Mouse (Mus musculus): ENCODE measurements at regions not wholly inside any gene's neighbourhood (a gene's known extent, or its start where the extent isn't known, plus 50 kb on each side); places are given as distances from the start of the nearest gene placed in this dataset.
A peak's percentile ranks its signal among the peaks of the same experiment; 100 is the strongest.
"Not testable (repeated sequence)": the region's sequence is repeated elsewhere in the genome, so short reads cannot be mapped to it uniquely, and the experiment has no call there.

DNA sequence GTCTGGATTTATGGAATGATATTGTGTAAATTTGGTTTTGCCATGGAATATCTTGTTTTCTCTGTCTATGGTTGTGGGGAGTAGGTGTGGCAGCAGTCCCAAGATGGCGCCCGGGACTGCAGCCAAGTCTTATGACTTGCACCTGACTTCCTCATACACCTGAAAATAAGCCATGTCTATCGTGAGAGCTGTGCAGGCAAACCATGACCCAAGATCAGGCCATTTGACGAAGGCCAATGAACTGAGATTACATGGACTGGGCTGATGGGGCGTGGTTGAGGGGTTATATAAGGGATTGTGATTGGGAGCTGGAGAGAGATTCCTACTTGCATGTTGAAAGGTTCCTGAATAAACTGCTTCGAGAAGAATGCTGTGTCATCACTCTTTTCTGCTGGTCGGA is 139.5 kb downstream of the Slc6a15 start:
- not testable (repeated sequence) for DNase-seq

DNA sequence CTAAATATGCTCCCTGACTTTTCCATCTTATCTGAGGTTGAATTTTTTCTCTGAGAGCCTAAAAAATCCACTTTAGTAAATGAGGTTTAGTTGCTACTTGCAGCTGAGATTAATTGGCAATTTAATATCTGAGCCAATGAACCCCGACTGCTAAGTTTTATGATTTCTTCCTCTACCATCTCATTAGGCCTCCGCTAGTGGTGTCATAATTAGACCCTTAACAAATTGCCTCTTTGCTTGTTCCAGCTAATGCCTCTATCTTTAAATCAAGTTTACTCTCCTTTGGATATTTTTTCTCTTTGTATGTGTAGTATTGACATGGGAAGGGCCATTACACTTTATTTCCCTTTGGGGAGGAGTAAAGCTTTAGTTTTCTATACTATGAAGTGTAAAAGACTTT is 176.9 kb downstream of the Slc6a15 start:
- no peak for DNase-seq

DNA sequence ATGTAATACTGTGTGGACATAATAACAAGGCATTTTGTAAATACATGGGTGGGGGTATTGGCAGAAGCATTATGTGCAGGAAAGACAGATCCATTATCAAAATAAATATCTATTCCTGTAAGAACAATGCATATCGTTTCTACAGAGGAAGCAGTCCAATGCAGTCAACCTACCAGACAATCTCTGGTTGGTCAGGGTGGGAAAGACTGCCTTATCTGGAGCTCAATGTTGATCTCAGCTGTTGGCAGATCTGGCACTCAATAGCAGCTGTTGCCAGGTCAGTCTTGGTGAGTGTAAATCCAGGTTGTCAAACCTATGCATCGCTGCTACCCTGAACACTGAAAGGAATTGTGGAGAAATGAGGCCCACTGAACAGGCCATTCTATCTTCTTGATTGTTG is 181.9 kb downstream of the Slc6a15 start:
- no peak for DNase-seq

DNA sequence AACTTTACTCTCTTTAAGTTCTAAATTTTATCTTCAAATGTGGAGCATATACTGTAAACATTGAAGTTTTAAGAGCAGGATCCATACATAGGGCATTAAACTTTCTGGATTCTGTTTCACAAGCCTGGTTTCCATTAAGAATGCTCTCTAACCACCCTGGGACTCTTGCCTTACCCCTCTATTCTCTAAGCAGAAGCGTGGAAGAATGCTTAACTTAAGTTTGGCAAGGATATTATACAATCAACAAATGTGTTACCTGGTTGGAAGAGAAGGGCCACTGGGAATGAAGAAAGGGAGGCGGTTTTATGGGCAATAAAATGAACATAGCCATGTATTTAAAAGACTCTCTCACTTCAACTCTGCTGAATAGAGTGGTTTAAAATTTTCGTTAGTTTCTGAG is 217.5 kb downstream of the Slc6a15 start:
- DNase-seq, result no peak

DNA sequence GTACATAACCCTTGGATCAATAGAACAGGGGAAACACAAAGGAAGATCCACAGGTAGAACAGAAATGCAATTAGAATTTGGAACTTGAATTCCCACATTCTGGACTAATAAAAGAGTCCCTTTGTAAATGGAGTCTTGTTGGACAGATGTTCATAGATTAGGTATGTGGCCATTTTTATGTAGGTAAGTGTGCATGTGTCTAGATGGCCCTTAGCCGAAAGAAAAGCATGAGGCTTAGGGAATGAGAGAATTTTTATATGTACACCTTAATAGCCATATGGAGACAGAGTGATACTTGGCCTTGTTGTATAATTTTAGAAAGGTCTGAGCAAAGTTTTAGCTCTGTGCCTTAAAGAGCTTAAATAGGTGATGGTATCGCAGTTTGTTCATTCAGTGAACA is 217.9 kb downstream of the Slc6a15 start:
- no peak for DNase-seq

DNA sequence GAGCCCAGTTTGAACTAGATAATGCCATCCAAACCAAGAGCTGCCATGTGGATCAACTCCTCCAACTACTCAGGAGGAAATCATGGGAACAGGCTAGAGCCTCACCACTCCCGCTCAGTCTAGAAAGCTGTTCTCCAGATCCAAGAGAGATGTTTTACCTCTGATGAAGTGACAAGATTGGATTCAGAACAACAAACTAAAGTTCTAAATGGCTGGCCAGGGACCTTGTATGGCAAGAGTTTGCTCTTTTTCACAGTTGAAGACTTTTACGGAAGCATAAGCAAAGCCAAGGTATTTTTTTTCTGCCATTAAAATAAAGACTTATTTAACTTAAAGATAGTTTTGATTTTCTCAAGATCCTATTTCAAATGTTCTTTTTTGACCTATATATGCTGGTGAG is 224.4 kb downstream of the Slc6a15 start:
- no peak for DNase-seq

DNA sequence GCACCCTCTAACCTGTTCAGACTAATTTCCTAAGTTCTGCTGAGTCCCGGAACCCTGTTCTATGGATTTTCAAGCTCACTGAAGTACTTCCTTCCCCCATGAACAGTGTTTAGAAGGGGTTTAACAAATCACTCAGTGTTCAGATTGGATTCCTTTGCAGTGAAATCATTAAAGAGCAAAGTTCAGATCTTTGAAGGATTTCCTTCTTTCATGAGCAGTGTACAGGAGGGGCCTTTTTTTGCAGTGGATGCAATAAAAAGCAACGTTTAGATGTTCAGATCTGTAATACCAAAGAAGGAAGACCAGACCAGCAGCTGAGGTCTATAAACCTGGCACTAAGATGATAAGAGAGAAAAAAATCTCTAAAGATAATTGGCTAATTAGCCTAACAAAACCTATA is 273.6 kb downstream of the Slc6a15 start:
- DNase-seq, result no peak

DNA sequence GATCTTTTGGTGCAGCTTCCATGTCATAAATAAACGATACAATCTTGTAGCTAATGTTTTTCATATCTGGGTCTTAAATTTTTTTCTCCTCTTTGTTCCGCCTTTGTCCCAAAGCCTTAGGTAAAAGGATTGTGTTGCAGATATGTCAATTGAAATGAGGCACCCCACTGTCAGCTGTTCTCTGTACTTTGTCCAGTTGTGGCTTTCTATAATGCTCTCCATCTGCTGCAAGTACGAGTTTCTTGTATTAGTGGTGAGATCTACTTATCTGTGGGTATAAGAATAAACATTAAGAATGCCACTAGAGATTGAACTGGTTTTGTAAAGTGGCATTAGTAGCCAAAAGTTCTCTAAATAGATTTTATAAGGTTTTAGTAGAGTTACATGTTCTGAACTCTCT is 282.3 kb downstream of the Slc6a15 start:
- DNase-seq, result no peak

DNA sequence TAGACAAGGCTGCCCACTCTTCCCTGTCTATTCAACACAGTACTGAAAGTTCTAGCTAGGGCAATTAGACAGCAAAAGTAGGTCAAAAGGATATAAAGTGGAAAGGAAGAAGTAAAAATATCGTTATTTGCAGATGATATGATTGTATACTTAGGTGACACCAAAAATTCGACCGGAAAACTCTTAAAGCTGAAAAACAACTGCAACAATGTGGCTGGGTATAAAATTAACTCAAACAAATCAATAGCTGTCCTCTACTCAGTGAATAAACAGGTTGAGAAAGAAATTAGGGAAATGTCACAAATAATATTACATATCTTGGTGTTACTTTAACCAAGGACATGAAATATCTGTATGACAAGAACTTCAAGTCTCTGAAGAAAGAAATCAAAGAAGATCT is 305.5 kb downstream of the Slc6a15 start:
- DNase-seq, result no peak

DNA sequence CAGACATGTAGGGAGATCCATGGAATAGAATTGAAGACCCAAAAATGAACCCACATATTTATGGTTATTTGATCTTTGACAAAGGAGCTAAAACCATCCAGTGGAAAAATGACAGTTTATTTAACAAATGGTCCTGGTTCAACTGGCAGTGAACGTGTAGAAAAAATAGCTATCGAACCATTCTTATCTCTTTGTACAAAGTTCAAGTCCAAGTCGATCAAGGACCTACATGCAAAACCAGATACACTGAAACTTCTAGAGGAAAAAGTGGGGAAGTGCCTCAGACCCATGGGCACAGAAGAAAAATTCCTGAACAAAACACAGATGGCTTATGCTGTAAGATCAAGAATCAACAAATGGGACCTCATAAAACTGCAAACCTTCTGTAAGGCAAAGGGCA is 306.2 kb downstream of the Slc6a15 start:
- DNase-seq, result no peak

DNA sequence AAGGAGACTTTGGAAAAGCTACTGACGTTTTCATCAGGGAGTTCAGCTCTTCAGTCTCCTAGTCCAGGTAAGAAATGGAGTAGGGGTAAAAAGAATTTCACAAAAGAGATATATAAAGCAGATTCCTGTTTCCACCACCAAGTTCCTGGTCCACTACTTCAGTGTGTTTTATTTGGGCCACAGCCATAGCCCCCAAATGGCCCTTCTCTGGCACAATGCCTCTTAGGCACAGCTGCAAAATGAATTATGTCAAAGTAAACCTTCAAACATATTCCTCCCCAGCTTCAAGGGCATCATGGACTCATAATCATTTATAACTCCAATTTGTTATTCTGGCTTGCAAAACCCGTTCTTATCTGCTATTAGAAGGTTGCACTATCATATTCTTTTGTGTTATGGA is 325.1 kb downstream of the Slc6a15 start:
- DNase-seq, result peak; percentile 45

DNA sequence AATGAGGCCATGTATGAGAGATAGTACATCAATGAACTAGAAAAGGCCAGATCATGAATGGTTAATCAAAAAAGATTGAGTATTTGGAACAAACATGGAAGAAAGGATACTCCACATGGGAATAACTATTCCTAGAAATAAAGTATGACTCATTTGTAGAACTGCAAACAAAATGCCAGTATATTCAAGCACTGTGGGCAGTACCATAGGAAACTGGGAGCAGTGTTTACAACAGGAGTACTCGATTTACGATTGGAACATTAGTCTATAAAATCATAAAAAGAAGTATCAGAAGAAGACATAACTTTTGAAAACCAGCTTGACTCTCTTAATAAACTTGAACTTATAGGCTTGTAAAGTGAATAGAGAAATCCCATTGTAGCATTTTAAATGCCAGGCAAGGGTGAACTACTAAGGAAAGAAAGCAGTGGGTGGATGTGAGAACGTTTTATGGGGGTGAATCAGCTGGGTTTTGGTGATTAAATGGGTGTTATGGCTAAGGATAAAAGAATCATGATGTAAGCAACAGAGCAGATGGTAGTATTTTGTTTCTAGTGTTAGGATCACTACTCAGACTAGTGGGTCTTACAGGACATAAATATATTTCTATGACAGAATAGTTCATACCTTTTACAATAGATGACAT is 347.6 kb downstream of the Slc6a15 start:
- DNase-seq, result no peak

DNA sequence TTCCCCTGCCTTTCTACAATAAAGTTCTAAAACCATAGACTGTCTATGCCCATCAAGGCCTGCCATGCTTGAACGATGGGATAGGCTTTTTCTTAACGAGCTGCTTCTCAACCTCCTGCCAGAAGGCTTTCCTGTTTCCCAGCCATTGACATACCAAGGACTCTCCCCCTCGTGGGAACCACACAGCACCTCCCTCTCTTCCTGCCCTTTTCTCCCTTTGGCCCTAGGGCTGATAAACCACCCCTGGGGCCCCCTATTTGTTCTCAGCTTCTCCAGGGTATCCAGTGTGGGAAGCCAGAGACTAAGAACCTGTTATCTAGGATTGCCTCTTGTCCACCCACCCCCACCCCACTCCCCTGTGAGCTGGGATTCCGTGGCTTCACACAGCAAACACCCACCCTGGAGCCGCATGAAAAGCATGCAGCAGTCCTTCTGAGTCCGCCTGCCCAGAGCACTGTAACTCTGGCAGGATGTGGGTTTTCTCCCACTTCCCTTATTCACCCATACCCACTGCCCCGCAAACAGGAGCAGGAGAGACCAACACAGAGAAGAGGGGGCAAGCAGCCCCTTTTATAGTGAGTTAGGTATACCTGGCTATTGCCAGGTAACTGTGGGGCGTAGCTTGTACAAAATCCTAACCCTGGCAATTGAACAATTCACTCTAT is 351.5 kb downstream of the Slc6a15 start:
- DNase-seq, result no peak

DNA sequence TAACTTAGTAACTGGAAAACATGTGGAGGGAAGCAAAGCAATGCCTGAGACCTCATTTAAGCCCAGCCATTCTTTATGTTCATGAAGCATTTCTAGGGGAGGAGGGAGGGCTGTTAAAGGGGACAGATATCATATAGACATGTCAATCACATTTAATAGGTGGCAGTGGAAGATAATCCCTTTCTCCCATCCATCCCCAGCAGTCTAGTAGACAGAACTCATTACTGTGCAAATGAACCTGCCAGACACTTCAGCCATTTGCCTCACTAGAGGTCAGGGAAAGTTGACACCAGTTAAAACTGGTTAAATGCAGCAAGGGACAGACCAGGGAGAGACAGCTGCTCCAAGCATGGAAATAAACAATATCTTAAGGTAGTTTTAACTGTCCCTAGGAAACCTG is 359.1 kb downstream of the Slc6a15 start:
- DNase-seq, result no peak

DNA sequence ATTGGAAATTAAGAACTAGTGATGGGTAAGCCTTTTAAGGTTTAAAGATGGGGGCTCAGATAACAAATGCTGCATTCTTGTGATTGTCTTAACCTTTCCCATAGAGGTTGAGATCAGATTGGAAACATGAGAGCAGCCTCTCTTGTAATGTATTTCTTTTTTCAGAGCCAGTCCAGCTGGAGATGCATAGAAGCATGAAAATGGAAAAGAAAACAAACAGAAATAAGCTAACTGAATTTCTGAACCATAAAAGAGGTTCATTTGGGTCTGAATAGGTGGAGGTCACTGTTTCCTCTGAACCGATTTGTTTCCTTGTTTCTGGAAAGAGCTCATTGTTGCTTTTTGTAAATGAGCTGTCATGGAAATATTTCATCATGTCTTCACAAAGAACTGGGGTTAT is 363.9 kb downstream of the Slc6a15 start:
- no peak for DNase-seq

DNA sequence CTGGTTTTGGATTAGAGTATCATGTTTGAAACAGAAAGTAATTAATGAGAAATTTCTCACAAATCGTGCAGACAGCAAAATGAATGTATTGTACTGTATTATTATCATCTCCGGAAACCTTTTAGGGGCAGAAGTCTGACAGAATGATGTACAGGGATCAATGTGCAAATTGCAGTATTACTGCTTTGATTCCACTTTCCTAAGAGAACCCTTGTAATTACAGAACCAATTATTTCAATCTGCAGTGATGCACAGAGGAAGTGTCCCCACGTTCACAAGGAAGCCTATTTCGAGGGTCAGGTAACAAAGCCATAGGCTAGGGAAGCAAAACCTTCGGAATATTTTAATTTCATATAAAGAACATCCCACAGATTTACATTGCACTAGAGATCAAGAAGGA is 364.4 kb downstream of the Slc6a15 start:
- DNase-seq, result no peak

DNA sequence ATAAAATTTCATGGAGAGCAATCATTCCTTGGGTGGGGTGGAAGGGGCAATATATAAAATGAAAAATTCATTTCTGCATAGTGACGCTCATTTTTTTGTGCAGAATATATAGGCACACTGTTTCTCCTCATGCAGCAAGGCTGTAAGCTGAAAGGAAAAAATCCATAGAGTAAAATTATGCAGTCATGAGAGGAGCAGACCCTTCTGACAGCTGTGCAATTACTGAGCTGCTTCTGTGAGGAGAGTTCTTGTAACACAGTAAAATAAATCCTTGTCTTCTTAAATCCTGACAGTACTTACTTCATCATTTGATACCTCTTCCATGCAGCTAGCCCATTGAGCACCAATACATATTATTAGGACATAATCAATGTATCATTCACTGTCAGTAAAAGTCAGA is 362.7 kb upstream of the Gm21293 start:
- no peak for DNase-seq

DNA sequence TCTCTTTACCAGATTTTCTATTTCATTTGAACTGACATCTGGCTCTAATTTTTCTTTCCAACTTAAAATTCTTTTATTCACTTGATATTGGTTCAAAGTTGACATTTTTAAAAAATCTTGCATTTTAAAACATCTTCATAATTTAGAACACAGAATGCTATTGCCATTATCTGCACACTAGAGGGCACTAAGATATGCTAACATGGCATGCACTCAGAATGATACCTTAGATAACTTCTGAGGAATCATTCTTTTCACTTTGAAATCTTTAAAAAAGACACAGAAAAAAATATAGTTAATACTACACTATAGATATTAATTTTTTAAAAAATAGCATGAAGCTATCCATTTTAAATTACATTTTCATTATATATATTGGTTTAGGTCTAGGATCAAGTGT is 357.9 kb upstream of the Gm21293 start:
- DNase-seq, result no peak

DNA sequence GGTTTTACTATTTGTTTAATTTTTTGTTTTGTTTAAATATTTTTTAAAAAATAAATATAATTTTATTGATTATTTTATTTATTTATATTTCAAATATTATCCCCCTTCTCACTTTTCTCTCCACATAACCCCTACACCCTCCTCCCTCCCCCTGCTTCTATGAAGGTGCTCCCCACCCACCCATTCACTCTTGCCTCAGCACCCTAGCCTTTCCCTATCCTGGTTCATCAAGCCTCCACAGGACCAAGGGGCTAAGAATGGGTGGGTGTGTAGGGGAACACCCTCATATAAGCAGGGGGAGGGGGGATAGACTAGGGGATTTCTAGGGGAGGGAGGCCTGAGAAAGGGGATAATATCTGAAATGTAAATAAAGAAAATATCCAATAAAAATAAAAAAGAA is 313.7 kb upstream of the Gm21293 start:
- no peak for DNase-seq

DNA sequence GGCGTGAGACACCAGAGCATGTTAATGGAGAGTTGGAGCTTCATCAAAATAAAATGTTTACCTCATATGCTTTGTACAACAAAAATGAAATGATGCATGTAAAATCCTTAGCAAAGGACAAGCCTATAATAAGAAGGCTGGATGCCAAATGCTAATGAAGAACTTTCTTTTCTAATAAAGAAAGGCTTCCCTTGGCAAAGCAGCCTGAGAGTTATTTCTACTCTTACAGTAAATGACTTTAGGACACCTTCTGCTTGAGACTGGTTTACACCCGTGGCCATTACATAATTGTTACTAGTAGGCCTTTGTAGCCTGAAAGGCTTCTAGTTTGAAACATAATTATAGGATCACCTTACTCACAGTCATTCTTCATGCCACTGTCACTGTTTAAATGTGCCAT is 310.7 kb upstream of the Gm21293 start:
- no peak for DNase-seq

DNA sequence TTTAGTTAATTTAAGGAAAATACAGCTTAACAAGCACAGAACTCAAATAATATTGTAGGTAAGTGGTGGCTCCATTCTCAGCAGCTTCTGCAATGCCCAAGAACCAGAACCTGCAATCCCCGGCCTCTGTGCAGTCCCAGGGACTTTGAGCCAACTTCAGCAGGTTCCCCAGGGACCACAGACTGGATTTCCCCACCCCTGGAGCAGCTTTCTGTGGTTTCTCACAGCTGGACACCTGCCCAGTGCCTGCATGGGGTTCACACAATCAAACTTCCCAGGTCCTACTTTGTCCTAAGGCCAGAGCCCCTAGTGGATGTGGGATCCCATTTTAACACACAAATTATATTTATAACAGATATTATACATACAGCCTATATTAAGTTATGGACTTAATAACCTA is 287.6 kb upstream of the Gm21293 start:
- peak; percentile 69 for DNase-seq

DNA sequence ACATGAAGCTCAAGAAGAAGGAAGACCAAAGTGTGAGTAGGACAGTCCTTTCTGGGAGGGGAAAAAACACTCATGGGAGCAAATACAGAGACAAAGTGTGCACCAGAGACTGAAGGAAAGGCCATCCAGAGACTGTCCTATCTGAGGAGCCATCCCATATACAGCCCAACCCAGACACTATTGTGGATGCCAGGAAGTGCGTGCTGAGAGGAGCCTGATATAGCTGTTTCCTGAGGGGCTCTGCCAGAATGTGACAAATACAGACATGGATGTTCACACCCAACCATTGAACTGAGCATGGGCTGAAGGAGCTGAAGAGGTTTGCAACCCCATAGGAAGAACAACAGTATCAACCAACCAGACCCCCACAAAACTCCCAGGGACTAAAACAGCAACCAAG is 281.9 kb upstream of the Gm21293 start:
- DNase-seq, result no peak

DNA sequence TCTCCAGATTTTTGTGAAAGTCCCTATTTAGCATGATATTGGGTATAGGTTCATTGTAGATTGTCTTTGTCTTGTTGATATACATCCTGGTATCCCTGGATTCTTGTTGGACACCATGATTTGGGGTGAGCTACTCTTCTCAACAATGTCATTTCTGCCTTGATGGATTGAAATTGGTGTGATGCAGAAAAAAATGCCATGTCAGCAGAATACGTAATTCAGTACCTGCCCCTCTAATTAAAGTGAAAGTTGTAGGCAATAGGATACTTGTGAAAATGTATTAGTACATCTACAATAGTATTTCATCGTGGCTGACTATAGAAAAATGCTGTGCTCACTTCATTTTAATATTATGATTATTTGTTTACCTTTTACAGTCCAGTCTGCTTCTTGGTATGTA is 280.7 kb upstream of the Gm21293 start:
- DNase-seq, result no peak

DNA sequence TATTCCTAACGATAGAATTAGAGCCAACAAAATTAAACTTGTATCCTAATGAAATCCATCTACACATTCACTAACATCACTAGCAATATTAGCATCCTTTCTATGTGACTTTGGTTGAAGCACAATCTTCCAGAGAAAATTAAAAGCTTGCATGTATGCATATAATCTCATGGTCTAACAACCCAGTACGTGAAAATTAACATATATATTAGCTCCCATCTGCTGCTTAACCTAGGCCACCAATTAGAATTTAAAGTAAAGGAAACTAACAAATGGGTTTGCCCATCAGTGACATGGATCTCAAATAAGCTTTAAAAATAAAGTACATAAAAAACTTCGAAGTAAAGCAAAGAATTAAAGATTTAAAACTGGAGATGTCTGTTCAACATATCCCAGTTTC is 278.9 kb upstream of the Gm21293 start:
- DNase-seq, result no peak

DNA sequence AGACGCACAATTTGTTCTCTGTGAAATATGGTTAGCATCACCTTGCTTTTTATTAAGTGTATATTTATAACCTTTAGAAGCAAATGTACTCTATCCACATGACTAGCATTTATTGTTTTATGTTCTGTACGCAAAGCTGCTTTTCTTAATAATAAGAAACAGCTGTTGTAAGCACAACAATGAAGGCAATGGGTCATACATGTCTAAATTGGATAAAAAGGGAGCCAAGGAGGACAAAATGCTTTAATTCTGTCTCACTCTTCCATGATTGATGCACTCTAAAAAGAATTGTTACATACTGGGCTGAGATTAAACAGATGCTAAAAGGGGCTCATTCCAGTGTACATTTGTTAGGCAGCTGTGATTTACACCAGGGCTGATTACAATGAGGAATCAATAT is 232.7 kb upstream of the Gm21293 start:
- DNase-seq, result no peak

All from adrenal gland, postnatal 14 days (tissue).